Mouse (Mus musculus): ENCODE measurements around the gene Alg12. TPM values are rescaled to one million over a fixed set of nuclear protein-coding genes. Genes with fewer than 3 reads are reported as not detected.
"Not testable (repeated sequence)": the region's sequence is repeated elsewhere in the genome, so short reads cannot be mapped to it uniquely, and the experiment has no call there.

Alg12 gene
- total RNA-seq, 2 experiments from 2014 or later, result 4.9 to 5.4 TPM

GRCm38 (mm10) chr15:88802348-88802747, 16.8 kb downstream of the Alg12 start:
- intact Hi-C loops (cut with DNase I; ENCODE audit: low total_unique reads), result no loop called here
- DNase-seq, result no peak

- intact Hi-C loops (cut with DNase I; ENCODE audit: low total_unique reads), result no loop called here
Measured at GRCm38 (mm10) chr15:88801903-88802302, 17.2 kb downstream of the Alg12 start.

DNA sequence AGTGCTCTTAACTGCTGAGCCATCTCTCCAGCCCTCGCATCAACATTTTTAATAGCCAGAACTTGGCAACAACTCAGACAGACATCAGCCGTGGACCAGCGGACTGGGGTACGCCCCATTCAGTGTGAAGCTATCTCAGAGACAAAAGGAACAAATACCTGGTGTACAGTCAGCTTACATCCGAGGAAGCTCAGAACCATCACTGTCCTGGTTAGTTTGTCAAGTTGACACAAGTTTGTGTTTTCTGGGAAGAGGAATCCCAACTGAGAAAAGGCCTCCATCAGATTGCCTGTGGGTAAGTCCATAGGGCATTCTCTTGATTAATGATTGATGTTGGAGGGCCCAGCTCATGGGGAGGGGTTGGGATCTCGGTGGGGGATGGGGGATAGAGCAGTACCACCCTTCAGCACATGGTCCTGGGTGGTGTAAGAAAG, 18.2 kb downstream of the Alg12 start:
- no peak for DNase-seq
- intact Hi-C loops (cut with DNase I; ENCODE audit: low total_unique reads), result no loop called here

More at GRCm38 (mm10) chr15:88801903-88802302, 17.2 kb downstream of the Alg12 start:
- no peak for DNase-seq

GRCm38 (mm10) chr15:88799950-88800371, 19.2 kb downstream of the Alg12 start:
- intact Hi-C loops (cut with DNase I; ENCODE audit: low total_unique reads), result no loop called here
- DNase-seq, result no peak

DNA sequence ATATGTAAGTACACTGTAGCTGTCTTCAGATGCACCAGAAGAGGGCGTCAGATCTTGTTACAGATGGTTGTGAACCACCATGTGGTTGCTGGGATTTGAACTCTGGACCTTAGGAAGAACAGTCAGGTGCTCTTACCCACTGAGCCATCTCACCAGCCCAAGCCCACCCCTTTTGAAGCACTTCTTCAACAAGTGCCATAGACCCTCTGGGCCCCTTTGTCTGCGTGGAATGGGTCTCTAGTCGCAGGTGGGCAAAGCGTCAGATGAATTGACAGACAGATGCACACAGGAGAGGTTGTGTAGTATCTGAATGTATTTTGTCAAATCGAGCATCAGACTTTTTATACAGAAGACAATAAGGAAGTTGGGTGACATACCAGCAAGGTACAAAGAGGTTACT, 24.4 kb downstream of the Alg12 start:
- DNase-seq; intact Hi-C loops (cut with DNase I; ENCODE audit: low total_unique reads): not testable (repeated sequence)

- intact Hi-C loops (cut with DNase I; ENCODE audit: low total_unique reads), result no loop called here
- no peak for DNase-seq
Measured at GRCm38 (mm10) chr15:88792140-88792850, 26.8 kb downstream of the Alg12 start.

GRCm38 (mm10) chr15:88774630-88775029, 44.5 kb downstream of the Alg12 start:
- intact Hi-C loops (cut with DNase I; ENCODE audit: low total_unique reads); DNase-seq: not testable (repeated sequence)

- DNase-seq, result no peak
- intact Hi-C loops (cut with DNase I; ENCODE audit: low total_unique reads), result no loop called here
Measured at GRCm38 (mm10) chr15:88768537-88768936, 50.6 kb downstream of the Alg12 start.

- DNase-seq; intact Hi-C loops (cut with DNase I; ENCODE audit: low total_unique reads): not testable (repeated sequence)
Measured at GRCm38 (mm10) chr15:88766139-88766538, 53.0 kb downstream of the Alg12 start.

DNA sequence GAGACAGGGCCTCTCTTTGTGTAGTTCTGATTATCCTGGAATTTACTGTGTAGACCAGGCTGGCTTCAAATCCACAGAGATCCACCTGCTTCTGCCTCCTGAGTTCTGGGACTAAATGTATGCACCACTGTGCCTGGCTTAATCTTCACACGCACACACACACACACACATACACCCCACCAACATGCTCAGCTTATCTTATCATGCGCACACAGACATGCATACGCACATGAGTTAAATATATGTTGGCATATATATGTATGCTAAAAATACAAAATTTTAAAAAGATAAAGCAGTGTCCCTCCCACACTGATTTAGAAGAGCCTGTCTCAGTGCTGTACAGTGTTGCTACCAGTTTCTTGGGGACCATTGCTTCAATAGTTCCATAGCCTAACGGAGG, 57.6 kb downstream of the Alg12 start:
- DNase-seq, result no peak
- intact Hi-C loops (cut with DNase I; ENCODE audit: low total_unique reads), result no loop called here

DNA sequence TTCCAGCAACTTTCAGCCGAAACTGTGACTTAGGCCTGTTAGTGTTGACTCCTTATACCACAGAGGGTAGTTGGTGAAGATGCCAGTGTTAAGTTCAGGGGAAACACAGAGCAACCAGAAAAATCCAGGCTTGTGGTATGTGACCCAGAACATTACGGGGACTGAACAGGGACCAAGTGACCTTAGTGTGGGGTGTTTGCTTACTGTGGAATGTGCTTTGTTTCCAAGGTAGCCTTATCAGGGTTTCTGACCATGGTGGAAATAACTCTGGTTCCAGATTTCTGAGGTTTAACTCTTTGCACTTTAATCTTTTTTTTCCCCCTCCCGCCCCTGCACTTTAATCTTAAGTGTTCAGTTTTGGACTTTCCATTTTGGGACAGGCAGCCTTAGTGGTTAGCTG, 61.1 kb downstream of the Alg12 start:
- intact Hi-C loops (cut with DNase I; ENCODE audit: low total_unique reads), result no loop called here
- no peak for DNase-seq

DNA sequence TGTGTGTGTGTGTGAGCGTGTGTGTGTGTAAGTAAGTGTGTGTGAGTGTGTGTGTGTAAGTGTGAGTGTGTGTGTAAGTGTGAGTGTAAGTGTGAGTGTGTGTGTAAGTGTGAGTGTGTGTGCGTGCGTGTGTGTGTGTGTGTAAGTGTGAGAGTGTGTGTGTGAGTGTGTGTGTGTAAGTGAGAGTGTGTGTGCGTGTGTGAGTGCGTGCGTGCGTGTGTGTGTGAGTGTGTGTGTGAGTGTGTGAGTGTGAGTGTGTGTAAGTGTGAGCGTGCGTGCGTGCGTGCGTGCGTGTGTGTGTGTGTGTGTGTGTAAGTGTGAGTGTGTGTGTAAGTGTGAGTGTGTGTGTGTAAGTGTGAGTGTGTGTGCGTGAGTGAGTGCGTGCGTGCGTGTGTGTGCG, 63.4 kb downstream of the Alg12 start:
- no peak for DNase-seq
- intact Hi-C loops (cut with DNase I; ENCODE audit: low total_unique reads), result no loop called here

Other genes with a start within 250 kb of the Alg12 start
- gene Zdhhc25, start 219.0 kb downstream of the Alg12 start, total RNA-seq (2021), result not detected
- 10 to 100 TPM; 21.3 to 22.6 TPM for gene Brd1, start 85.1 kb downstream of the Alg12 start, total RNA-seq (2021)
- gene Zbed4, start 67.7 kb downstream of the Alg12 start, total RNA-seq (2021), result 1 to 10 TPM; 5.8 to 8.1 TPM
- 10 to 100 TPM in 1 of 2 experiments, 1 to 10 TPM in 1; 8.9 to 11.4 TPM for gene Creld2, start 328 bp upstream of the Alg12 start, total RNA-seq (2021)
- 10 to 100 TPM; 13.4 to 26.0 TPM for gene Pim3, start 42.9 kb upstream of the Alg12 start, total RNA-seq (2021)
- not detected for gene Ttll8, start 135.1 kb upstream of the Alg12 start, total RNA-seq (2021)
- under 1 TPM; 0.10 to 0.11 TPM for gene Mlc1, start 159.7 kb upstream of the Alg12 start, total RNA-seq (2021)
- gene Mov10l1, start 163.6 kb upstream of the Alg12 start, total RNA-seq (2021), result not detected
- under 1 TPM in 1 of 2 experiments, not detected in 1; 0.27 TPM for gene Panx2, start 240.4 kb upstream of the Alg12 start, total RNA-seq (2021)

Measured in gastrocnemius, postnatal 14 days (tissue).